Mouse (Mus musculus): Measurements from ENCODE around the gene Dcps.

GRCm38 (mm10) chr9:35156862-35157261, 19.0 kb downstream of the Dcps start:
- TF ChIP-seq CTCF (IDR thresholded peaks at IDR 0.05; ENCODE audit: low read depth) (no peak), EP300 (IDR thresholded peaks at IDR 0.05; ENCODE audit: low read depth) (no peak)
